Mouse (Mus musculus) myocyte (in vitro differentiated cells): Measurements from ENCODE around the gene Snx3.

Experiments used
- CEBPB ChIP-seq: IDR thresholded peaks from 2 replicates; pipeline ENCODE4 v1.6.1; 2011; ENCODE audit warnings: mild to moderate bottlenecking, moderate library complexity; ENCODE audit not compliant: poor library complexity, insufficient read depth, severe bottlenecking
- MAX ChIP-seq: IDR thresholded peaks from one replicate; pipeline ENCODE4 v1.6.1; 2011; ENCODE audit warnings: low read depth, mild to moderate bottlenecking, control low read depth
- MYOD1 ChIP-seq, 3 experiments: IDR thresholded peaks; one replicate each; pipeline ENCODE4 v1.6.1; 2011; ENCODE audit warnings: control low read depth in 2 of 3, low read depth in 2 of 3, mild to moderate bottlenecking in 2 of 3, moderate library complexity in 1 of 3; ENCODE audit not compliant: insufficient read length in 2 of 3, control insufficient read depth in 1 of 3
- POLR2A ChIP-seq: IDR thresholded peaks from one replicate; pipeline ENCODE4 v1.6.1; 2011; ENCODE audit warnings: low read depth, mild to moderate bottlenecking, control low read depth, moderate library complexity; ENCODE audit not compliant: insufficient read length
- TCF12 ChIP-seq: IDR thresholded peaks from one replicate; pipeline ENCODE4 v1.6.1; 2011; ENCODE audit warnings: mild to moderate bottlenecking, control low read depth; ENCODE audit not compliant: poor library complexity, insufficient read depth, severe bottlenecking
- USF1 ChIP-seq: IDR thresholded peaks from one replicate; pipeline ENCODE4 v1.6.1; 2011; ENCODE audit warnings: low read depth, mild to moderate bottlenecking, control low read depth, moderate library complexity

DNA sequence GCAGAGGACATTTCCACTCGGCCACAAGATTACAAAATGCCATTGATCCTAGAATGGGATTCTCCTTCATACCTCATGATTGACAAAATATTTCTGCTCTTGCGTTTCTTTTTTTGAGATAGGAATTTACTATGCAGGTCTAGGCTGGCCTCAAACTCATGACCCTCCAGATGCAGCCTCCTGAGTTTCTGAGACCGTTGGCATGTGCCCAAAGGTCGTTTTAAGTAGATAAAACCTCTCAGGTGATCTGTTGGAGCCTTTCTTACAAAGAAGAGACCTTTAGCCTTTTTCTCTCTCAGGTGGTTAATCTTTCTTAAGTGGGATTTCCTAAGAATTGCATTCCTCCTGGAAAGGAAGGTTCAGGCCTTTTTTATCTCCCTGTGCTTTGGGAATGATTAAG lies 8.8 kb upstream of the Snx3 start:
- TF ChIP-seq POLR2A, result no peak
- no peak for TF ChIP-seq TCF12
- no peak for TF ChIP-seq MYOD1 (IDR thresholded peaks at IDR 0.05; ENCODE audit: control insufficient read depth in 1 of 3, insufficient read length in 2 of 3, low read depth in 2 of 3)
- TF ChIP-seq CEBPB, result no peak
- TF ChIP-seq MAX, result no peak
- no peak for TF ChIP-seq USF1
